Mouse (Mus musculus) intestine, embryonic 16.5 days (tissue): Measurements from ENCODE around the gene Fbxw2. TPM values are rescaled to one million over a fixed set of nuclear protein-coding genes. Genes with fewer than 3 reads are reported as not detected.
A peak's percentile ranks its signal among the peaks of the same experiment; 100 is the strongest.
"Not testable (repeated sequence)": the region's sequence is repeated elsewhere in the genome, so short reads cannot be mapped to it uniquely, and the experiment has no call there.

Source experiments
- ATAC-seq: fragments of 200-750 bp; cut with Nextera tagmentation; 2 replicates; pipeline ENCODE4 v1.8.0; 2017; ENCODE audit warnings: moderate TSS enrichment, moderate library complexity
- H3K27ac ChIP-seq: fragments of 300-500 bp; sonication (generic); 2 replicates; pipeline ENCODE4 v1.5.1; 2014; ENCODE audit warnings: mild to moderate bottlenecking, low read length
- H3K27me3 ChIP-seq: fragments of 300-500 bp; sonication (generic); replicated peaks from 2 replicates; pipeline ENCODE4 v1.6.1; 2014; ENCODE audit warnings: low read length, control low read depth, mixed read lengths; ENCODE audit not compliant: control insufficient read depth, insufficient read depth
- H3K36me3 ChIP-seq: fragments of 300-500 bp; sonication (generic); 2 replicates; pipeline ENCODE4 v1.6.1; 2014; ENCODE audit warnings: low read length, control low read depth; ENCODE audit not compliant: control insufficient read depth, insufficient read depth
- H3K4me1 ChIP-seq: fragments of 300-500 bp; sonication (generic); 2 replicates; pipeline ENCODE4 v1.6.1; 2014; ENCODE audit warnings: low read length, control low read depth, mixed read lengths; ENCODE audit not compliant: control insufficient read depth, insufficient read depth
- H3K4me2 ChIP-seq: fragments of 300-500 bp; sonication (generic); 2 replicates; pipeline ENCODE4 v1.6.1; 2014; ENCODE audit warnings: low read depth, low read length, control low read depth
- H3K4me3 ChIP-seq: fragments of 300-500 bp; sonication (generic); 2 replicates; pipeline ENCODE4 v1.5.1; 2014; ENCODE audit warnings: mild to moderate bottlenecking, low read length
- H3K9ac ChIP-seq: fragments of 300-500 bp; sonication (generic); 2 replicates; pipeline ENCODE4 v1.6.1; 2014; ENCODE audit warnings: low read depth, low read length
- H3K9me3 ChIP-seq: fragments of 300-500 bp; sonication (generic); 2 replicates; pipeline ENCODE4 v1.6.1; 2016; ENCODE audit warnings: low read length, control low read depth; ENCODE audit not compliant: control insufficient read depth
- WGBS: fragments of 180-500 bp; shearing (Covaris S2); extraction: QIAGEN DNeasy Blood & Tissue Kit; methylation state at CpG from one replicate; pipeline ENCODE4 v1.1.7; 2014; 5-methylcytosine and 5-hydroxymethylcytosine counted together
- polyA plus RNA-seq: library from polyadenylated mRNA; unstranded; fragments of >200 nt; fragmentation: Nextera tagmentation; extraction: Ambion mirVana; gene quantifications from 2 replicates; pipeline ENCODE4 v1.2.1, GENCODE M21; 2015

Fbxw2 gene
- polyA plus RNA-seq, 1 experiment from 2014 or later = 61.2 TPM

DNA sequence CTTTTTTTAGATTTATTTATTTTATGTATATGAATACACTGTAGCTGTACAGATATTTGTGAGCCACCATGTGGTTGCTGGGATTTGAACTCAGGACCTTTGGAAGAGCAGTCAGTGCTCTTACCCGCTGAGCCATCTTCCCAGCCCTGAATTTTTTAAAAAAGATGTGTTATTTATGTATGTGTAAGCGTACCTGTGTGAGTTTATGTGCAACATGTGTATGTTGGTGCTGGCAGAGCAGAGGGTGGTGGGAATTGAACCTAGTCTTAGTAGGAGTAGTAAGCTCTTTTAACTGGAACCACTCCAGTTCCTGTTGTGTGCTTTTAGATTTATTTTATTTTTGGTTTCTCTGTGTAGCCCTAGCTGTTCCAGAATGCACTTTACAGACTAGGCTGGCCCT lies 21.9 kb downstream of the Fbxw2 start:
- H3K36me3 ChIP-seq = 0 out of 2 replicates have a peak, but pooled peaks cover 2% of the 10 kb centered on the region
- no peak overlapping the region for H3K4me3 ChIP-seq
- H3K9me3 ChIP-seq = no peaks in the 10 kb centered on the region
- H3K27ac ChIP-seq = no peak overlapping the region
- peaks cover 19% of the 10 kb centered on the region for H3K4me1 ChIP-seq
- no peak overlapping the region for H3K9ac ChIP-seq
- ATAC-seq = no peak
- no peaks in the 10 kb centered on the region for H3K27me3 ChIP-seq
- 94% methylated on average over 2 of the region's 2 CpGs for WGBS
- H3K4me2 ChIP-seq = no peak overlapping the region; the same call in 1 of the 2 replicates

DNA sequence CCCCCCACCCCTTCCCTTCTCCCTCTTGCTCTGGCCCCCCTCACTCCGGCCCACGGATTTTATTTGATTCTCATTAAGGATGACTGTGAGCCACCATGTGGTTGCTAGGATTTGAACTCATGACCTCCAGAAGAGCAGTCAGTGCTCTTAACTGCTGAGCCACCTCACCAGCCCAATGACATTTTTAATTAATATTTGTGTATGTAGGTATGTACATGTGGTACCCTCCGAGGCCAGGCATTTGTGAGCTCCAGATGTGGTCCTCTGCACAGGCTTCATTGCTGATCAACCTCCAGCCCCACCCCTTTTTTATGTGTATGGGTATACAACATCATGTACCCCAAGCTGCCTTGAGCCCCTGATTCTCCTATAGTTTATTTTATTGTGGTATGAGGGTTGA lies 22.4 kb downstream of the Fbxw2 start:
- no peaks in the 10 kb centered on the region for H3K9me3 ChIP-seq
- no peak overlapping the region for H3K27ac ChIP-seq
- no peak for ATAC-seq
- peaks cover 23% of the 10 kb centered on the region for H3K4me1 ChIP-seq
- 0 out of 2 replicates have a peak overlapping the region, but pooled peaks have one; percentile 7 for H3K4me3 ChIP-seq
- peak overlapping the region; percentile 29; the same call in 1 of the 2 replicates for H3K9ac ChIP-seq
- H3K4me2 ChIP-seq = peak overlapping the region; percentile 42
- 0 out of 2 replicates have a peak, but pooled peaks cover 2% of the 10 kb centered on the region for H3K36me3 ChIP-seq
- no peaks in the 10 kb centered on the region for H3K27me3 ChIP-seq
- WGBS = 63% methylated on average over 3 of the region's 3 CpGs

DNA sequence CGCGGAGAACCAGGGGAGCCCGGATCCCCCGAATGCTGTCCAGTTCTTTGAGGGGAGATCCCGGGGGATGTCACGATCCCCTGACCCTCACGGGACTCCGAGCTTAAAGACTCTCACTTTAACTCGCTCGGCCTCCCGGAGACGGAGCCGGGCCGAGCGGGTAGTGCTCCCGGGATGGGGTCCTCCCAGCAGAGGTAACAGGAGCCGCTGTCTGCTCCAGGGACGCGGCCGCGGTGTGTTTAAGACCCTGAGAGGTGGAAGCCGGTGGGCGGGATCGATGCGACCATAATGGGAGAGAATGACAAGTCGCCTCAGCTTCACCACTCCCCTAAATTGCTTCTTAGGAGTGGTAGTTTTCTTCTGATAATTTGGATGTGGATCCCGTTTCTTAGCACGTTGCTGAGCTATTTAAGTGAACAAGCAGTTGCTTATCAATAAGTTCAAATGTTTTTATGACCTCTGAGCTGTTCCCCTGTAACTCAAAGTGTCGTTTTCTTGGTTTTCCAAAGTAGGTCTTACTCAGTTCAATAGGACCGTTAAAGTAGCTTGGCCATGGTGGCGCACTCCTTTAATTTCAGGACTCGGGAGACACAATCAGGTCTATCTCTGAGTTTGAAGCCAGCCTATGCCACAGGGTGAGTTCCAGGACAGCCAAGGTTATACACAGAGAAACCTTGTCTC lies 23.4 kb downstream of the Fbxw2 start:
- not testable (repeated sequence) for H3K27me3 ChIP-seq, H3K9me3 ChIP-seq, H3K36me3 ChIP-seq
- peaks cover 23% of the 10 kb centered on the region for H3K4me1 ChIP-seq
- peak overlapping the region; percentile 67 for H3K4me3 ChIP-seq
- ATAC-seq = peak; percentile 43
- peak overlapping the region; percentile 64 for H3K4me2 ChIP-seq
- peak overlapping the region; percentile 83 for H3K9ac ChIP-seq
- WGBS = under 1% methylated on average over 19 of the region's 32 CpGs
- peak overlapping the region; percentile 87 for H3K27ac ChIP-seq

DNA sequence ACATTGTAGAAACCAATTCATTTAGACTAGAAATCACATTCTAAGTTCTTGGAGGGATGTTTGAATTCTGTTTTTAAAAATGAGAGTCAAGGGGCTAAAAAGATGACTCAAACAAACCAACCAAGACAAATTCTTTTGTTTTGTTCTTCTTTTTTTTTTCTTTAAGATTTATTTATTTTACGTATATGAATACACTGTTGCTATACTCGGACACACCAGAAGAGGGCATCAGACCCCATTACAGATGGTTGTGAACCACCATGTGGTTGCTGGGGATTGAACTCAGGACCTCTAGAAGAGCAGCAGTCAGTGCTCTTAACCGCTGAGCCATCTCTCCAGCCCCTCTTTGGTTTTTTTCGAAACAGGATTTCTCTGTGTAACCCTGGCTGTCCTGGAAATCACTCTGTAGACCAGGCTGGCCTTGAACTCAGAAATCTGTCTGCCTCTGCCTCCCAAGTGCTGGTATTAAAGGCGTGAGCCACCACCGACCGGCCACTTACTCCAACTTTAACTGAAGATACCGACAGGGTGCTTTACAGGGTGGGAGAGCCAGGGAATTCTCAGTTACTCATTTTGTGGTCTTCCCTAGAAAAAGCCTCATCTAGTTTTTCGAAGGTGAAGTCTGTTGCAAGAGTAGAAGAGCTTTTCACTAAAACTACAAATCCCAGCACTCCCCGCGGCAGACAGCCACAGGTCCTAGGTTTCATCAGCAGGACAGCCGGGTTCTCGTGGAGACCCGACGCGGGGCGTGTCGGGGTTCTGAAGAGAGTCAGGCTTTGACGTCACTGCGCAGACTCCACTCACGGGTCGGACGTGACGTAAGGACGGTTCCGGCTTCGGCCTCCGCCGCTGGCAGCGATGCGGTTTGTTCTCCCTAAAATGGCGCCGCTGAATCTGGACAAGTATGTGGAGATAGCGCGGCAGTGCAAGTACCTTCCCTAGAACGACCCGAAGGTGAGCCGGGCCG lies 24.3 kb downstream of the Fbxw2 start:
- WGBS = 4% methylated on average over 39 of the region's 39 CpGs
- peak; percentile 95 for ATAC-seq
- Histone ChIP-seq H3K4me1 (peaks cover 23% of the 10 kb centered on the region), H3K9me3 (no peaks in the 10 kb centered on the region), H3K27me3 (no peaks in the 10 kb centered on the region), H3K9ac (peak overlapping the region; percentile 83), H3K4me3 (peak overlapping the region; percentile 67), H3K4me2 (peak overlapping the region; percentile 35), H3K27ac (peak overlapping the region; percentile 87), H3K36me3 (0 out of 2 replicates have a peak, but pooled peaks cover 2% of the 10 kb centered on the region)

DNA sequence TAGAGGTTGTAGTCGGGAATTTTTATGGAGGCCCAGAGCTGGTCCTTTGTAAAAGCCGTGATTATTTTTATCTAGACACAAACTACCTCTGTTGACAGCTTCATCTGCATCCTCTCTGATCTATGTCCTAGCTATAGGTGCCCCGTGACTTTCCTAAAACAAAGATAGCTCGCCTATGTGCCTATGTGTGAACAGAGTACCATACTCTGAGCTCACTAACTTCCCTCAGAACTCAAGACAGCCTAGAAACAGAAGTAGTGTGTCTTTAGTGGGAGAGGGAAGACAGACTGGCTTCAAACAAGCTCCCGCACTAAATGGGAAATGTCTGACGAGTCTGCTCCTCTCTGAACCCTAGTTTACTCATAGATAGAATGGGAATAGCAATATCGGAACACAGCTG lies 25.7 kb downstream of the Fbxw2 start:
- Histone ChIP-seq H3K4me2 (peak overlapping the region; percentile 84), H3K27me3 (no peaks in the 10 kb centered on the region), H3K9me3 (no peaks in the 10 kb centered on the region), H3K4me3 (peak overlapping the region; percentile 83), H3K9ac (peak overlapping the region; percentile 74), H3K27ac (peak overlapping the region; percentile 87), H3K4me1 (peaks cover 20% of the 10 kb centered on the region), H3K36me3 (no peaks in the 10 kb centered on the region)
- 81% methylated on average over 7 of the region's 7 CpGs for WGBS
- no peak for ATAC-seq

DNA sequence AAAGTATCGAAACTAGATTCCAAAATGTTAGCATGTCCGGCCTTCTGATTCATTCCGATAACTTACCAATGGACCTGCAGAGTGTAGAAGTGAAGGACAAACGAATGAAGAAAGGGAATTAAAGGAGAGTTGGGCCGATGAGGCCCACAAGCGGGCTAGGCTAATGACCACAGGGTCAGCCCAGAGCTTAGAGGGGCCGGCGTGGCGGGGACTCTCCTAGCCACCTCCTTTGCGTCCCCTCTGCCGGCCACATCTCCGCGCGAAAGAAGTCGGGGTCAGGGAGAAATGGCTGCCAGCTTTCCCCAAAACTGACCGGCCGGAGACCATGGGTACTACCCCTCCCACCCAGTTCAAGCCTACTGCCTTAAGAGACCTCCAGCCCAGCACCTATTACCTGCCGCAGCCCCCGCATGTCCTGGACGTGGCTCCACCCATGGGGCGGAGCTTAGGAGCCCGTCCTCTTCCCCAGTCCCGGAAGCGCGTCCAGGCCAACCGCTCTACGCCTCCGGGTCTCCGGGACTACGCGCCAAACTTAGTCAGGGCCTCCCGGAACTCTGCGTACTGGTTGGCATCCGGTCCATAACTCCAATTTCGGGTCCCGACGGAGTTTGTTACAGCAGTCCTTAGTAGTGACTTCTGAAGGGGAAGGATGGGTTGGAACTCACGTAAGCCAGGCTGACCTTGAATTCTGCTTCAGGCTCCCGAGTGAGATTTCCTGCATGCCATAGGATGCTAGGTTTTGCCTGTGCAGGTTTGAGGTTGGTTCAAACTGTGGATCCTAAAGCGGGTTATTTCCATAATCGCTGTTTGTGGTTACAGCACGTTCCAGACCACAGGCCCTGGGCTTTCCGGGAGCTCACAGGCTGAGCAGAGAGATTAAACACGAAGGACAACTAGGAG lies 26.5 kb downstream of the Fbxw2 start, which contains the start of gene Rabepk:
Rabepk (minus strand) TSS at position 556 of the 900 bp plus-strand sequence.
- H3K27ac ChIP-seq = peak within 1 kb of the TSS; percentile 87
- WGBS = 3% methylated on average over 40 of the region's 44 CpGs
- no peaks in the 10 kb centered on the region for H3K9me3 ChIP-seq
- H3K4me1 ChIP-seq = peaks cover 20% of the 10 kb centered on the region
- peak within 1 kb of the TSS; percentile 84 for H3K4me2 ChIP-seq
- peak within 1 kb of the TSS; percentile 83 for H3K4me3 ChIP-seq
- peak within 1 kb of the TSS; percentile 74 for H3K9ac ChIP-seq
- no peaks in the 10 kb centered on the region for H3K36me3 ChIP-seq
- H3K27me3 ChIP-seq = no peaks in the 10 kb centered on the region
- ATAC-seq = peak; percentile 82

DNA sequence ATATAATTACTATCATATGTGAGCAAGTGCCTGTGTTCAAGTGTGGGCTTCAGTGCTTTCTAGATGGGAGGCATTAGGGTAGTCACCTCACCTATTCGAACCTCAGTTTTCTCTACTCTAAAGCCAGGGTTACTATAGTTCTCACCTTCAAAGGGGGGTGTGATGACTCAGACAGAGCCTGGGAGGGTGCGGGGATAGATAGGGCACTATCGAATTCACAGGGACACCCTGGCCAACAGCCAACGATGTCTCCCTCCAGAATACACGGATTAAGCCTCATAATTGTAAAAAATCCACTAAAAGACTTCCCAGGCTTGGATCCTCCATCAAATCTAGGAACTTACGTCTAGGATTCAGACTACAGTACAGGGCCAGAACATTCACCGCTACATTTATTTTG lies 30.7 kb downstream of the Fbxw2 start:
- no peaks in the 10 kb centered on the region for H3K27me3 ChIP-seq
- ATAC-seq = no peak
- no peaks in the 10 kb centered on the region for H3K9me3 ChIP-seq
- no peak overlapping the region for H3K27ac ChIP-seq
- H3K4me3 ChIP-seq = no peak overlapping the region
- no peak overlapping the region for H3K4me2 ChIP-seq
- no peak overlapping the region for H3K9ac ChIP-seq
- H3K36me3 ChIP-seq = no peaks in the 10 kb centered on the region; the same call in 1 of the 2 replicates
- peaks cover 10% of the 10 kb centered on the region for H3K4me1 ChIP-seq
- WGBS = 96% methylated on average over 7 of the region's 7 CpGs

DNA sequence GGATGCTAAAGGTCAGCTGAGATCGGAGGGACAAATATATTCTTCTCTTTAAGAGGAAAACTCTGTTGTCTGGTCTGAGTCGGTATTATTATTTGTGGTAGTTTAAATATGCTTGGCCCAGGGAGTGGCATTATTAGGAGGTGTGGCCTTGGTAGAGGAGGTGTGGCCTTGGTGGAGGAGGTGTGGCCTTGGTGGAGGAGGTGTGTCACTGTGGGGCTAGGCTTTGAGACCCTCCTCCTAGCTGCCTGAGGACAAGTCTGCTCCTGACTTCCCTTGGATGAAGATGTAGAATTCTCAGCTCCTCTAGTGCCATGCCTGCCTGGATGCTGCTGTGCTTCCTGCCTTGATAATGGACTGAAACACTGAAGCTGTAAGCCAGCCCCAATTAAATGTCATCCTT lies 31.6 kb downstream of the Fbxw2 start:
- no peak overlapping the region for H3K4me3 ChIP-seq
- H3K9me3 ChIP-seq = no peaks in the 10 kb centered on the region
- 94% methylated on average over 2 of the region's 2 CpGs for WGBS
- no peak overlapping the region for H3K27ac ChIP-seq
- H3K36me3 ChIP-seq = no peaks in the 10 kb centered on the region; the same call in 1 of the 2 replicates
- H3K4me1 ChIP-seq = peaks cover 4% of the 10 kb centered on the region
- ATAC-seq = no peak
- no peak overlapping the region for H3K4me2 ChIP-seq
- no peak overlapping the region for H3K9ac ChIP-seq
- no peaks in the 10 kb centered on the region for H3K27me3 ChIP-seq
